Mouse (Mus musculus) CD4-positive helper T cell, adult 2 months (primary cell): ENCODE measurements around the gene Map3k4.

Source experiments
- DNase-seq: peaks from one replicate; pipeline ENCODE4 v3.0.0-alpha.2; 2012; ENCODE audit warnings: low read depth, missing footprints, low spot score

Gene Map3k4

DNA sequence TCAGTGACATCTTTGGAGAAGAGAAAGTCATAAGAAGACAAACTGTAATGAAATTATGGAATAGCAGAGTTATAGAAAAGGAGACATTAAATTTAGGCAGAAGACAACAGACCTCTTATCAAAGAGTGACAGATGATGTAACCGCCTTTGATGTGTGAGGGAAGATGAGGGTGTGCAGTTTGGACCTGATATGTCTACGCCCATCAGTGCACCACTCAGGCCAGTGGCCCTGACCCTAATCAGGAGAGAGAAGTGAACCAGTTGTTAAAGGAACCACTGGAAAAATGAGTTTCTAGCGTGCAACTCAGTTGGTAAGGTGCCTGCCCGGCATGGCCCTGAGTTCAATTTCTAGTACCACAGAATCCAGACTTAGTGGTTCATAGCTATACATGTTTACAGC lies 132.7 kb downstream of the Map3k4 start:
- no peak for DNase-seq

DNA sequence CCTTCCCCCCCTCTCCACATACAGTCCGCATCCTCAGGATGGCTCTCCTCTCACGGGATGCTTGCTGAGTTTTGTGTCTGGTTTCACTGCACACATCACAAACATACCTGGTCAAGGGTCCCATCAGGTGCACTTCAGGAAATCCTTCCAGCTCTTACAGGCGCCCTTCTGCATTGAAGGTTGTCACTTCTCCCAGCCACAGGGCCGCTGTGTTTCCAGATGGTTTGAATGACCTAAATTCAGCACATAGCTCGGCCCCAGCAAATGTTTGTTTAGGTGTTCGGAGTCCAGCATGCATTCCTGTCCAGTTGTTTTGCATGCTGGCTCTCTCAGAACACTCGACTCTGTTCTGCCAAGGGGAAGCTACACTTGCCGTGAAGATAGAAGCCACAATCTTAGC lies 134.3 kb downstream of the Map3k4 start:
- DNase-seq: no peak

GRCm38 (mm10) chr17:12182702-12183485 lies 135.7 kb downstream of the Map3k4 start:
- DNase-seq: no peak

GRCm38 (mm10) chr17:12179766-12180165 lies 138.8 kb downstream of the Map3k4 start:
- no peak for DNase-seq

- DNase-seq: no peak
These were observed 139.3 kb downstream of the Map3k4 start for GRCm38 (mm10) chr17:12179339-12179738.
